Mouse (Mus musculus) limb, embryonic 14.5 days (tissue): ENCODE measurements around the gene Ckm. TPM values are rescaled to one million over a fixed set of nuclear protein-coding genes. Genes with fewer than 3 reads are reported as not detected.
A peak's percentile ranks its signal among the peaks of the same experiment; 100 is the strongest.

Source experiments
- ATAC-seq: fragments of 200-750 bp; cut with Nextera tagmentation; 2 replicates; pipeline ENCODE4 v1.8.0; 2017; ENCODE audit warnings: low read depth, moderate number of reproducible peaks, moderate TSS enrichment; ENCODE audit not compliant: low FRiP score
- DNase-seq: peaks from one replicate; pipeline ENCODE4 v3.0.0-alpha.2; 2015; ENCODE audit warnings: low spot score
- H3K27ac ChIP-seq: fragments of 300-500 bp; sonication (generic); replicated peaks from 2 replicates; pipeline ENCODE4 v1.5.1; 2014; ENCODE audit warnings: low read depth, mild to moderate bottlenecking, low read length, moderate library complexity, mixed read lengths
- H3K27me3 ChIP-seq: fragments of 300-500 bp; sonication (generic); 2 replicates; pipeline ENCODE4 v1.6.1; 2014; ENCODE audit warnings: low read length, mixed read lengths; ENCODE audit not compliant: control insufficient read depth, insufficient read depth
- H3K36me3 ChIP-seq: fragments of 300-500 bp; sonication (generic); 2 replicates; pipeline ENCODE4 v1.6.1; 2014; ENCODE audit warnings: mild to moderate bottlenecking, low read length, moderate library complexity, mixed read lengths; ENCODE audit not compliant: control insufficient read depth, insufficient read depth
- H3K4me1 ChIP-seq: fragments of 300-500 bp; sonication (generic); 2 replicates; pipeline ENCODE4 v1.6.1; 2014; ENCODE audit warnings: antibody characterized with exemption, low read length, mixed read lengths; ENCODE audit not compliant: control insufficient read depth, insufficient read depth
- H3K4me2 ChIP-seq: fragments of 300-500 bp; sonication (generic); replicated peaks from 2 replicates; pipeline ENCODE4 v1.6.1; 2014; ENCODE audit warnings: low read depth, mild to moderate bottlenecking, low read length, moderate library complexity; ENCODE audit not compliant: severe bottlenecking
- H3K4me3 ChIP-seq: fragments of 300-500 bp; sonication (generic); replicated peaks from 2 replicates; pipeline ENCODE4 v1.5.1; 2014; ENCODE audit warnings: low read length
- H3K9ac ChIP-seq: fragments of 300-500 bp; sonication (generic); 2 replicates; pipeline ENCODE4 v1.6.1; 2014; ENCODE audit warnings: mild to moderate bottlenecking, low read depth, low read length, moderate library complexity; ENCODE audit not compliant: severe bottlenecking
- H3K9me3 ChIP-seq: fragments of 300-500 bp; sonication (generic); 2 replicates; pipeline ENCODE4 v1.6.1; 2016; ENCODE audit warnings: low read length; ENCODE audit not compliant: control insufficient read depth
- POLR2A ChIP-seq: fragments of 200-500 bp; IDR thresholded peaks from 2 replicates; pipeline ENCODE4 v1.8.0; 2012; ENCODE audit warnings: inconsistent platforms, mild to moderate bottlenecking, moderate library complexity, borderline replicate concordance; ENCODE audit not compliant: insufficient read depth, insufficient read length; ENCODE audit errors: extremely low read depth
- WGBS: fragments of 180-500 bp; shearing (Covaris S2); extraction: QIAGEN DNeasy Blood & Tissue Kit; methylation state at CpG from one replicate; pipeline ENCODE4 v1.1.7; 2014; 5-methylcytosine and 5-hydroxymethylcytosine counted together
- polyA plus RNA-seq, 2 experiments: library from polyadenylated mRNA; depleted of rRNA in 1 of 2; stranded (reverse) in 1 of 2; unstranded in 1 of 2; fragments of >200 nt; fragmentation: Nextera tagmentation in 1 of 2; extraction: Ambion mirVana in 1 of 2; gene quantifications; 2 replicates each; pipeline versions ENCODE4 v1.2.1 to v1.2.3; 2012 to 2014

Gene Ckm
- polyA plus RNA-seq, 2 experiments = 91.5 to 125 TPM

DNA sequence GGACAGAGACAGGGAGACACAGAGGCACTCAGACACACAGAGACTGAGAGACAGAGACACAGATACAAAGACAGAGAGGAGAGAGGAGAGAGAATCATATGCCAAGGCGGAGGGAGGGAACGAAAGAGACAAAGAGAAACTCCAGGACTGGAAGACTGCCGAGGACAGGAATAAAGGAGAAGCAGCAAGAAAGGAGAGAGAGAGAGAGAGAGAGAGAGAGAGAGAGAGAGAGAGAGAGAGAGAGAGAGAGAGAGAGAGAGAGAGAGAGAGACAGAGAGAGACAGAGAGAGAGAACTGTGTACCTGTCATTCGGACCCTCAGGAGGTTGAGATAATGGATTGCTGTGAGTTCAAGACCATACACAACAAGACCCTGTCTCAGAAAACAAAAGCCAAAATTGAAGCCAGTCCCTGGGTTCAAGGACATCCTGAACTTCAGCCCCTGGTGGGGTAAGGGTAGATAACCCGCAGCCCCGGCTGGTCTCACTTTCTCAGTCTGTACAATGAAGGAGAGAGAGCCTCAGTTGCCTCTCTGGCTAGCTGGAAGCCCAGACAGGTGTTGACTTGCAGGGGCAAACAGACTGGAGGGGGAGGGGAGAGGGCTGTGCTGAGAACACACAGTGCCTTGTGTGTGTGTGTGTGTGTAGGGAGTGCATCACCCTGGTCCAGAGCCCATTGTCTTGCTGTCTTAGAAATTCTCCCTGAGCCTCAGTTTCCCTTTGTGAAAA, 54.7 kb downstream of the Ckm start:
- Histone ChIP-seq H3K9ac (peak overlapping the region; percentile 87), H3K4me1 (peaks cover 16% of the 10 kb centered on the region; the same call in 1 of the 2 replicates), H3K27me3 (no peaks in the 10 kb centered on the region), H3K9me3 (no peaks in the 10 kb centered on the region), H3K36me3 (peaks cover 9% of the 10 kb centered on the region; the same call in 1 of the 2 replicates), H3K4me2 (peak overlapping the region; percentile 65), H3K4me3 (peak overlapping the region; percentile 89), H3K27ac (peak overlapping the region; percentile 73; the same call in 1 of the 2 replicates)
- no peak for TF ChIP-seq POLR2A
- no peak for ATAC-seq
- DNase-seq = no peak
- WGBS = 19% methylated on average over 6 of the region's 6 CpGs

DNA sequence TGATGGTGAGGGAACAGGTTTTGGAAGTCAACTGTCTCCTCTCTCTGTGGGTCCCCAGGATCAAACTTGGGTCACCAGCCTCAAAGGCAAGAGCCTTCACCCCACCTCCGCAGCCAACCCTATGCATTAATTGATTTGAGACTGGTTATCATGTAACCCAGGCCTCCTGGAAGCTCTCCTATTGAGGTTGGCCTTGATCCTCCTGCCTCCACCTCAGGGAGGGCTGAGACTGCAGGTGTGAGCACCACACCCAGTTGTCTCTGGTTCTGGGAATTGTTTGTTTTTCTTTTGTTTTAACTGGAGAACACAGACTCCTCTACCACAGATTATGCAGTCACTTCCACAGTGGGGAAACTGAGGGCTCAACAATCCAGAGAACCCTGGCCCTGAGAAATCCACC, 55.9 kb downstream of the Ckm start:
- Histone ChIP-seq H3K9ac (no peak overlapping the region), H3K4me1 (peaks cover 23% of the 10 kb centered on the region; the same call in 1 of the 2 replicates), H3K9me3 (no peaks in the 10 kb centered on the region), H3K27ac (no peak overlapping the region), H3K4me3 (no peak overlapping the region), H3K36me3 (peaks cover 9% of the 10 kb centered on the region; the same call in 1 of the 2 replicates), H3K4me2 (no peak overlapping the region), H3K27me3 (no peaks in the 10 kb centered on the region)
- WGBS = 69% methylated on average over 1 of the region's 1 CpGs
- ATAC-seq (no peak), DNase-seq (no peak)
- no peak for TF ChIP-seq POLR2A

DNA sequence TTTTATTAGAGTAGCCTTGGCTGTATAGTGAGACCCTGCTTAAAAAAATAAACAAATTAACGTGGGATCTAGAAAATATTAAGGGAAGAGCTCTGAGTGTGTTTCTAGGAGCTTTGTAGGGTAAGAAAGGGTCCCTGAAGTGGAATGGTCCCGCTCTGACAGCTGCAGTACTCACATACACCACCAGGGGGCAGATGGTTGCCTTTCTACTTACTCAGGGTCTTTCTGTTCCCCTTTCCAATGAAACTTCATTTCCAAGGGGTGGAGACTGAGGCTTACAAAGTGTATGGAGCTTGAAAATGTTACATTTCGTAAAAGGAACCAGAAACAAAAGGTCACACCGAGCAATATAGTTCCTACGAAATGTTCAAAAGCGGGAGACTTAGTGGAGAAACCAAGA, 56.9 kb downstream of the Ckm start:
- WGBS = 13% methylated on average over 6 of the region's 6 CpGs
- ATAC-seq (no peak), DNase-seq (peak; percentile 88)
- TF ChIP-seq POLR2A = no peak
- Histone ChIP-seq H3K27ac (no peak overlapping the region), H3K9me3 (no peaks in the 10 kb centered on the region), H3K27me3 (no peaks in the 10 kb centered on the region), H3K9ac (no peak overlapping the region), H3K36me3 (peaks cover under 1% of the 10 kb centered on the region; the same call in 1 of the 2 replicates), H3K4me2 (no peak overlapping the region), H3K4me1 (peaks cover 23% of the 10 kb centered on the region; the same call in 1 of the 2 replicates), H3K4me3 (no peak overlapping the region)

DNA sequence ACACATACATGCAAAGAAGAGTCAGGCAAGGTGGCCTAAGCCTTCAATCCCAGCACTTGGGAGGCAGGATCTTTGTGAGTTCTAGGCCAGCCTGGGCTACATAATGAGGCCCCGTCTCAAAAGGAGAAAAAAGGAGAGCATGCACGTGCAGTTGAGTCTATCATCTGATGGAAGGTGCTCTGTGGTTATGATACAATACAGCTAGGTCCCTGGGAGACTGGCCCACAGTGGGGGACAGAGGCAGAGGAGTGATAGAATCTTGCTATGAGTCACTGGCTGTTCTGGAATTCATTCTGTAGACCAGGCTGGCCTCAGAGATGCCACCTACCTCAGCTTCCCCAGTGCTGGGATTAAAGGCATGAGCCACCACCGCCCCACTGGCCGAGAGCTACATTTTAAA, 57.9 kb downstream of the Ckm start:
- H3K27ac ChIP-seq = no peak overlapping the region
- TF ChIP-seq POLR2A = no peak
- no peak overlapping the region for H3K9ac ChIP-seq
- H3K27me3 ChIP-seq = no peaks in the 10 kb centered on the region
- peaks cover 15% of the 10 kb centered on the region; the same call in 1 of the 2 replicates for H3K4me1 ChIP-seq
- no peak overlapping the region for H3K4me2 ChIP-seq
- H3K4me3 ChIP-seq = no peak overlapping the region
- WGBS = 73% methylated on average over 4 of the region's 4 CpGs
- DNase-seq (no peak), ATAC-seq (no peak)
- no peaks in the 10 kb centered on the region for H3K36me3 ChIP-seq
- no peaks in the 10 kb centered on the region for H3K9me3 ChIP-seq

DNA sequence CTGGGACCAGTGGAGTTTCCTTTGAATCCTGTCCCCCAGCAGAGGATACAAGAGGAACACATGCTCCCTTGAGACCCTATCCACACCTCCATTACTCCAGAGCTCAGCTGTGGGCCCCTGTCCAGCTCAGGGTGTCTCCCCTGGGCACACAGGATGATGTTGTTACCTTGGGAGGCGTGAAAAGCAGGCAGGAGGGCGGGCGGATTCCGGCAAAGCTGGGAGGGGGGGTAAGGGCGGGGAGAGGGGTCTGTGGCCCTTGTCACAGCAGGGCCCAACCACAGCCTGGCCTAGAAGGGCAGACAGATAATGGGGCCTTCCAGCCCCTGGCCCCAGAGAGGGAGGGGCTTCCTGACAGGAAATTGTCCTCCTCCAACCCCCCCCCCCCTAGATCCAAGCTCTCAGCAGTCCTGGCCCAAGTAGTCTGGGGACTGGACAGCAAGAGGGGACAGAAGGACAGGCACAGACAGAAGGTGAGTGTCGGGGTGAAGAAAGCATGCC, 58.4 kb downstream of the Ckm start, which contains the start of gene Exoc3l2:
TSS of gene Exoc3l2 (plus strand) at position 448 of the 498 bp plus-strand sequence.
- H3K4me3 ChIP-seq = no peak within 1 kb of the TSS
- 44% methylated on average over 6 of the region's 6 CpGs for WGBS
- H3K27me3 ChIP-seq = no peaks in the 10 kb centered on the region
- no peak within 1 kb of the TSS for H3K27ac ChIP-seq
- H3K9ac ChIP-seq = no peak within 1 kb of the TSS
- H3K4me1 ChIP-seq = peaks cover 13% of the 10 kb centered on the region; the same call in 1 of the 2 replicates
- peak within 1 kb of the TSS; percentile 38; the same call in 1 of the 2 replicates for H3K4me2 ChIP-seq
- no peaks in the 10 kb centered on the region for H3K9me3 ChIP-seq
- DNase-seq = no peak
- no peaks in the 10 kb centered on the region for H3K36me3 ChIP-seq
- no peak for TF ChIP-seq POLR2A
- ATAC-seq = no peak
